Mouse (Mus musculus): ENCODE measurements at regions not wholly inside any gene's neighbourhood (a gene's known extent, or its start where the extent isn't known, plus 50 kb on each side); places are given as distances from the start of the nearest gene placed in this dataset.
A peak's percentile ranks its signal among the peaks of the same experiment; 100 is the strongest.
"Not testable (repeated sequence)": the region's sequence is repeated elsewhere in the genome, so short reads cannot be mapped to it uniquely, and the experiment has no call there.

GRCm38 (mm10) chr19:9511931-9512330 lies 335.4 kb upstream of the Scgb2a2 start:
- DNase-seq (ENCODE audit: low read depth, low spot score) = peak; percentile 94

GRCm38 (mm10) chr19:9544168-9544567 lies 303.2 kb upstream of the Scgb2a2 start:
- not testable (repeated sequence) for DNase-seq (ENCODE audit: low read depth, low spot score)

All from R1 (cell line).